Mouse (Mus musculus): ENCODE measurements around the gene Pdss2. TPM values are rescaled to one million over a fixed set of nuclear protein-coding genes. Genes with fewer than 3 reads are reported as not detected.

The Pdss2 gene
- polyA plus RNA-seq, 1 experiment from 2014 or later: 11.5 TPM

DNA sequence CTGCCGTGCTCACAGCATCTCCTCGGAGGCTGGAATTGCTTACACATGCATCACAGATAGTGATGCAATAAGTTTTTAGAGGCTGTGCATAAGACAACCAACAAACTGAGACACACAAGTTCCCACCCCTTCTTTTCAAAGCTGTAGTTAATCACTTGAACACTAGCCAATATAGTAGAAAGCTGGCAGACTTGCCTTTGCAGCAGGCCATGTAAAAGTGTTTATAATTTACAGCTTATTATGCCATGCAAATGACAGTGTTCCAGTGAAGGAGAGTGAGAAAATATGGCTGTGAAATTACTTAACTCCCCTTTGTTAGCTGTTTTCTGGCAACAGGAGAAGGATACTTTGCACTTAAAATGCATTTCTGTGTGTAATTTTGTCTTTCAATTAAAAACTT is 90.9 kb downstream of the Pdss2 start:
- no peak for TF ChIP-seq CTCF (IDR thresholded peaks at IDR 0.05; ENCODE audit: low read depth)
- DNase-seq (no peak), ATAC-seq (ENCODE audit: insufficient read depth) (no peak)
- Histone ChIP-seq H3K4me1 (ENCODE audit: insufficient read depth) (no peaks in the 10 kb centered on the region), H3K9me3 (ENCODE audit: low read depth, low read length) (no peaks in the 10 kb centered on the region), H3K27me3 (ENCODE audit: insufficient read depth, low read length) (no peaks in the 10 kb centered on the region), H3K9ac (no peak overlapping the region), H3K27ac (ENCODE audit: low read depth) (no peak overlapping the region), H3K36me3 (ENCODE audit: insufficient read depth) (no peaks in the 10 kb centered on the region), H3K4me3 (ENCODE audit: low read depth, low read length) (no peak overlapping the region), H3K4me2 (no peak overlapping the region)
- 62% methylated on average over 2 of the region's 2 CpGs for WGBS

DNA sequence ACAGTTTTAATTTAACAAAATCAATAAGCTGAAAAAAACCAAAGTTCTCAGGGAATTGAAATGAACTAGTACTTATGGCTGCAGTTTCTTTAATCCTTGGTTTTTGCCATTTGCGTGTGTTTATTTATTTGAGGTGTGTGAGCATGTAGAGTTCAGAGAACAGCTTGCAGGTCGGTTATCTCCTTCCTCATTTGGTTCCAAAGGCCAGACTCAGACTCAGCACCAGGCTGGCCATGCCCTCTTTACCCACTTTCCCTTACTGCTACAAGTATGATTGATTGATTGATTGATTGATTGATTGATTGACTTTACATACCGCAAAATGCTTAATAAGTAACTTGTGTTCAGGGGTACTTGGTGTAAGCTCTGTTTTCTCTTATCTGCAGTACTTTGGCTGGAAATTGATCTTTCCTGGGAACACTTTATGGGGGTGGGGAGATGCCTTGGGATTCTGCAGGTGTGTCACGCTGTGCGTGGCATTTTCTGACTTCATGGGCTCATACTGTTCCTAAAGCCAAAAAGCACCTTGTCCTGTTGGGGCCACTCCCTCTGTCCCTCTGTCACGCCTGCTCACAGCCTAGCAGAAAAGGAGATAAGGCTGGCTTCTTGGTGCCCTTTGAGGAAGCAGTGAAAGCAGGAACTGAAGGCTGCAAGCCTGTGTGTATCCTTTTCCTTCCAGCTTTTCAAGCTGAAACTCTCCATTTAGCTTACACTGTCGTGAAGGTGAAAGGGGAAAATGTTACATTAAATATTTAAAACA is 91.6 kb downstream of the Pdss2 start:
- no peak overlapping the region for H3K4me3 ChIP-seq (ENCODE audit: low read depth, low read length)
- WGBS: 32% methylated on average over 7 of the region's 7 CpGs
- TF ChIP-seq CTCF (IDR thresholded peaks at IDR 0.05; ENCODE audit: low read depth): no peak
- no peaks in the 10 kb centered on the region for H3K36me3 ChIP-seq (ENCODE audit: insufficient read depth)
- no peak overlapping the region for H3K4me2 ChIP-seq
- no peak overlapping the region for H3K9ac ChIP-seq
- H3K27ac ChIP-seq (ENCODE audit: low read depth): no peak overlapping the region
- DNase-seq: no peak
- no peaks in the 10 kb centered on the region for H3K4me1 ChIP-seq (ENCODE audit: insufficient read depth)
- ATAC-seq (ENCODE audit: insufficient read depth): no peak
- no peaks in the 10 kb centered on the region for H3K9me3 ChIP-seq (ENCODE audit: low read depth, low read length)
- no peaks in the 10 kb centered on the region for H3K27me3 ChIP-seq (ENCODE audit: insufficient read depth, low read length)

DNA sequence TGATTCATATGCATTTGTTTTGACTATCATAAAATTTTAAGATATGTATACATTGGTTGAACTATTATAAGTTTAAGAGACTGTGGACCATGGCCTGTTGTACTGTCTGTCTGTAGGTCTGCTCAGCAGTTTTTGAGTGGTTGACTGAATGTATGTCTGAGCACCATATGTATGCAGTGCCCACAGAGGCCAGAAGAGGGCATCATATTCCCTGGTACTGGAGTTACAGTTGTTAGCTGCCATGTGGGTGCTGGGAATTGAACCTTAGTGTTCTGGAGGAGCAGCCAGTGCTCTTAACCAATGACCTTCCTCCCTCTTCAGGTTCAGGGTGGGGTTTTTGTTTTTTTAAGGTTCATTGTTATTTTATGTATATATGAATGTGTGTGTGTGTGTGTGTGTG is 93.9 kb downstream of the Pdss2 start:
- TF ChIP-seq CTCF (IDR thresholded peaks at IDR 0.05; ENCODE audit: low read depth): no peak
- Histone ChIP-seq H3K4me3 (ENCODE audit: low read depth, low read length) (no peak overlapping the region), H3K9ac (no peak overlapping the region), H3K4me1 (ENCODE audit: insufficient read depth) (no peaks in the 10 kb centered on the region), H3K9me3 (ENCODE audit: low read depth, low read length) (no peaks in the 10 kb centered on the region), H3K27ac (ENCODE audit: low read depth) (no peak overlapping the region), H3K27me3 (ENCODE audit: insufficient read depth, low read length) (no peaks in the 10 kb centered on the region), H3K36me3 (ENCODE audit: insufficient read depth) (no peaks in the 10 kb centered on the region), H3K4me2 (no peak overlapping the region)
- DNase-seq: no peak
- no peak for ATAC-seq (ENCODE audit: insufficient read depth)

DNA sequence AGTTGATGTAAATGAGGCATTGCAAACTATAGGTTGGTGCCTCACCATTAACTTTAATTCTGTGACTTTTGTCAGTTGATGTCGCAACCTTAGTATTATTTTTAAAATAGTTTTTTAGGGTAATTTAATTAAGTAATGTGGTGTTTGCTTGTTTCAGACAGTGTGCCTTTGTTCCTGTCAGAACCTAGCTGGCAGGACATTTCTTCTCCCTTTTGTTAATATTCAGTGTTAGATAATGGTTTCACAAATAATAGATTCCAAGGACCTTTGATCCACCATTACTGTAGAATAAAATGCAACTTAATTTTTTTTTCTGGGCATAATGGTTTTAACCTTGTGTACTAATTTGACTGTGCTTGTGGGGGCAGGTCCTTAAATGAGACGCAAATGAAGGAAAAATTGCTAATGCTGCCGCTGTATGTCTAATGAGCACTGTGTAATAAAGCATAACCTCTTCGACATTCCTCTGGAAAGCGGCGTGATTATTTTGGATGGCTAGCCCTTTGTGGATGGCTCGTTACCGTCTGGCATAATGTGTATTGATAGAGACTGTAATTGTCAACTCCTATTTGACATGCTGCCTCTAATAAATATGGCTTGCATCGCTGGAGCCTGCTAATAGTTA is 96.2 kb downstream of the Pdss2 start:
- 85% methylated on average over 9 of the region's 9 CpGs for WGBS
- ATAC-seq (ENCODE audit: insufficient read depth): no peak
- Histone ChIP-seq H3K9me3 (ENCODE audit: low read depth, low read length) (no peaks in the 10 kb centered on the region), H3K27me3 (ENCODE audit: insufficient read depth, low read length) (no peaks in the 10 kb centered on the region), H3K36me3 (ENCODE audit: insufficient read depth) (no peaks in the 10 kb centered on the region), H3K4me1 (ENCODE audit: insufficient read depth) (no peaks in the 10 kb centered on the region), H3K27ac (ENCODE audit: low read depth) (no peak overlapping the region), H3K9ac (no peak overlapping the region), H3K4me2 (no peak overlapping the region), H3K4me3 (ENCODE audit: low read depth, low read length) (no peak overlapping the region)
- no peak for TF ChIP-seq CTCF (IDR thresholded peaks at IDR 0.05; ENCODE audit: low read depth)
- DNase-seq: no peak

DNA sequence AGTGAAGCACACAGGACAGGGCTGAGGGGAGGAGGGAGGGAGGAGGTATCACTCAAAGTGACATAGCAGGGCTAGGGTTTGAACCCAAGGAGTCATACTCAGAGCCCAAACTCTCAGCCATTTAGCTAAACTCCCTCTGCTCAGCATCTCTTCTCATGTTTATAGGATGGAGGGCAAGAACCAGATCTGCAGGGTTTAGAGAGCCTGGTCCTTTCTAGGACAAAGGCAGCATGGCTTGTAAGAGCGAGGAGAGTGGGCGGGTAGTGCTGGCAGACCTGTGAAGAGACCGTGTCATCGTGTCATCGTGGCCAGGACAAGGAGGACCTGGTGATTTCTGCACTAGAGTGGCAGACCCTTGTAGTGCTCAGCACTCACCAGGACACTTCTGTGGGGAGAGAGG is 99.7 kb downstream of the Pdss2 start:
- TF ChIP-seq CTCF (IDR thresholded peaks at IDR 0.05; ENCODE audit: low read depth): no peak
- no peak overlapping the region for H3K4me2 ChIP-seq
- DNase-seq (no peak), ATAC-seq (ENCODE audit: insufficient read depth) (no peak)
- H3K36me3 ChIP-seq (ENCODE audit: insufficient read depth): no peaks in the 10 kb centered on the region
- H3K9me3 ChIP-seq (ENCODE audit: low read depth, low read length): no peaks in the 10 kb centered on the region
- H3K27me3 ChIP-seq (ENCODE audit: insufficient read depth, low read length): no peaks in the 10 kb centered on the region
- no peak overlapping the region for H3K9ac ChIP-seq
- H3K27ac ChIP-seq (ENCODE audit: low read depth): no peak overlapping the region
- no peak overlapping the region for H3K4me3 ChIP-seq (ENCODE audit: low read depth, low read length)
- H3K4me1 ChIP-seq (ENCODE audit: insufficient read depth): no peaks in the 10 kb centered on the region
- WGBS: 85% methylated on average over 5 of the region's 5 CpGs

DNA sequence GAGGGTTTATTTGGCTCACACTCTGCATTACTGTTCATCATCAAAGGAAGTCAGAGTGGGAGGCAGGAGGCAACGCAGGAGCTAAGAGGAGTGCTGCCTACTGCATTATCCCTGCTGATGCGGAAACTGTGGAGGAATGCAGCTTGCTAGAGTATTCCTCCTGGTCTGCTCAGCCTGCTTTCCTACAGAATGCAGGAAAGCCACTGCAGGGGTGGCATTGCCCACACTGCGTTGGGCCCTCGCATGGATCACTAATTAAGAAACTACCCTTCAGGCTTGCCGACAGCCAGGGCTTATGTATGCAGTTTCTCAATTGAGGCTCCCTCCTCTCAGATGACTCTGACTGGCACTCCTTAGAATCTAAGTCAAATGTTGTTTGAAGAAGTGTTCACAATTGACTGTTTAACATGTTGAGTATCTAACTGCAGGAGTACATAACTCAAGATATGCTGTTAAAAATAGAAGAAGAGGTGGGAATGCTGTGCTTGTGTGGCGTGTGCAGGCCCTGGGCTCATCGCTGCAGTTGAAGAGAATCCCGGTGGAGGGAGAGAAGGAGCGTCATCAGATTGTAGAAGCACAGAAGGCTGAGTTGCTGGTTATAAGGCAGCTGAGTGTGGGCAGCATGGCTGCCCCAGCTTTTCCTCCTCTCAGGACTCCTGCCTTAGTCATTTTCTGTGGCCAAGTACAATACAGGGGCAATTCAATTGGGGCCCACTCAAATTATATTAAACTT is 101.3 kb downstream of the Pdss2 start:
- Histone ChIP-seq H3K4me2 (no peak overlapping the region), H3K4me1 (ENCODE audit: insufficient read depth) (no peaks in the 10 kb centered on the region), H3K36me3 (ENCODE audit: insufficient read depth) (no peaks in the 10 kb centered on the region), H3K9me3 (ENCODE audit: low read depth, low read length) (no peaks in the 10 kb centered on the region), H3K9ac (no peak overlapping the region), H3K27me3 (ENCODE audit: insufficient read depth, low read length) (no peaks in the 10 kb centered on the region), H3K4me3 (ENCODE audit: low read depth, low read length) (no peak overlapping the region), H3K27ac (ENCODE audit: low read depth) (no peak overlapping the region)
- ATAC-seq (ENCODE audit: insufficient read depth): no peak
- WGBS: 69% methylated on average over 9 of the region's 9 CpGs
- DNase-seq: no peak
- TF ChIP-seq CTCF (IDR thresholded peaks at IDR 0.05; ENCODE audit: low read depth): no peak

DNA sequence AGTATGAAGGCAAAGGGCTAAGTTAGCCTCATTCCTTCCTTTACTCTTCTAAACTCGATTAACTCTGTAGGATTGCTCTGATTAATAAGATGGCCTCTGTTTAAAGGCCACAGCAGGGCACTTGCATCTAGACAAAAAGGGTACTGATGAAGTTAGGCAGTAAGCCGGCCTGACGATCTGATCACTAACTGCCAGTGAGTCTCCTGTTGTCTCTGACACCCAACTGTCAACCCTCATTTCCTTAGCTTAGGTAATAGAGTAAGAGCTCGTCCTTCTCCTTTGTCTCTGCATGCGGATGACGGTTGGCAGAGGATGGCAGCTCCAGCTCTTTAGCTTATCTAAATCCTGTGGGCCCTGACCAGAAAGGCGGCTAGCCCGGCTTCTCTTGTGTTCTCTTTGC is 102.1 kb downstream of the Pdss2 start:
- no peaks in the 10 kb centered on the region for H3K4me1 ChIP-seq (ENCODE audit: insufficient read depth)
- no peaks in the 10 kb centered on the region for H3K27me3 ChIP-seq (ENCODE audit: insufficient read depth, low read length)
- no peaks in the 10 kb centered on the region for H3K36me3 ChIP-seq (ENCODE audit: insufficient read depth)
- no peak overlapping the region for H3K4me3 ChIP-seq (ENCODE audit: low read depth, low read length)
- H3K9ac ChIP-seq: no peak overlapping the region
- H3K9me3 ChIP-seq (ENCODE audit: low read depth, low read length): no peaks in the 10 kb centered on the region
- H3K27ac ChIP-seq (ENCODE audit: low read depth): no peak overlapping the region
- ATAC-seq (ENCODE audit: insufficient read depth): no peak
- no peak overlapping the region for H3K4me2 ChIP-seq
- no peak for DNase-seq
- 63% methylated on average over 8 of the region's 8 CpGs for WGBS
- TF ChIP-seq CTCF (IDR thresholded peaks at IDR 0.05; ENCODE audit: low read depth): no peak

Measured in lung, embryonic 14.5 days (tissue).